Mouse (Mus musculus): ENCODE data around the gene Ints7.

Ints7 gene

DNA sequence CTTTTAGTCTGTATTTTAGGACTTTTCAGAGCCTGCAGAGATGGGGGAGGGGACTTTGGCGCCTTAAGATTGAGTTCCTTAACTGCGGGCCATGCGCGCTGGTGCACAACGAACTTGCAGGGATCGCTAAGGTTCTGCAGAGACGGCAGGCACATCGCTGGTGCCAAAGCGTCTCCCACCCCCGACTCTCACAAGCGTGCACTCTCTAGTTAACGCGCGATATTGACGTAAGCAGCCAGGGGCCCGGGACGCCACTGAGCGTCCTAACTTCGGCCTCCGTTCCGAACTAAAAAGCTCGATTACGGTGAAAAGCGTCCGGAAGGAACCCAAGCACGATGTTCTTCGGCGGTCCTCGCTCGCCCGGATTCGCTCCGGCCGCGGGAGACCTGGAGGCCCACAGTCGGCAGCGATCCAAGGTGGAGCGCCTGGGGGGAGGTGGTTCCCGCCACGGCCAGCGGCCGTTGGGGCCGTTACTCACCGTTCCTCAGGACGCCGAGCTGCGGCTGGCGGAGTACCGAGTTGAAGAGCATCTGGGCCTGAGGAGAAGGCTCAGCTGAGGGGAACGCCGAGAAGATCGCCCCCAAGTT lies 472 bp upstream of the Ints7 start:
- in situ Hi-C loops (cut with MboI; ENCODE audit: low pct_unique_long_range_greater_than_20kb in 1 of 2, low sequenced_read_pairs in 2 of 2, unreplicated experiment in 1 of 2), result loop anchor here in 1 of 2 experiments (25.0 kb wide), 1 partner anchor 237 kb away; the partner anchor contains the start of gene Nek2

DNA sequence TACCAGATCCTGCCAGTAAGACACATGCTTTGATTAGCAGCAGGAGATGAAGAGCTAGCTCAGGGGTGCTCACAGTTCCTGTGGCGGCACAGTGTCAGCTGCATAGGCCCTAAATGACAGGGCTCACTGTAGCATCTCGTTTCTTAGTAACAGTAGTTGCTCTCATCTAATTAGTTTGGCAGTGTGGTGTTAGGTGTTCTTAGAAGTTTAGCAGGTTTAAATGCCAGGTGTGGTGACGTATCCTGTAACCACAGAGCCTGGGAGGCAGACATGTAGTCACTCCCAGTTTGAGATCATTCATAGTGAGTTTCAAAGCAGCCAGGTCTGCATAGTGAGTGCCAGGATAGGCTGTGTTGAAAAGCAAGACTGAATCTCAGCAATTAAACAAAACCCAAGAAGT lies 4.1 kb downstream of the Ints7 start:
- in situ Hi-C loops (cut with MboI; ENCODE audit: low pct_unique_long_range_greater_than_20kb in 1 of 2, low sequenced_read_pairs in 2 of 2, unreplicated experiment in 1 of 2), result loop anchor here in 1 of 2 experiments (25.0 kb wide), 1 partner anchor 233 kb away; the partner anchor contains the start of gene Nek2

DNA sequence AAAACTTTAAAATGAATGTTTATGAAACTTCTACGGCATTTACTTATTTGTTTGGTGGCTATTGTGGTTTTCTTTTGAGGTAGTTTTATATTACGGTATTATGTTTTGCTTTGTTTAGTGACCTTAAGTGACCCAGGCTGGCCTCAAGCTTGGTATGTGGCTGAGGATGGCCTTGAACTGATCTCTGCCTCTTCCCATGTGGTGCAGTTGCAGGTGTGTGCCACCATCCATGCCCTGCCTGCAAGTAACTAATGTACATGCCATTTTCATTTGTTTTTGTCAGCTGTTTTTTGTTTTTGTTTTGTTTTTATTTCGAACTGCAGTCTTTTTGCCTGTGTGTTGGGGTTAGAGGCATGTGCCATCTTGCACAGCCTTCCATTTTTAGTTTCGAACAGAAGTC lies 6.2 kb downstream of the Ints7 start:
- in situ Hi-C loops (cut with MboI; ENCODE audit: low pct_unique_long_range_greater_than_20kb in 1 of 2, low sequenced_read_pairs in 2 of 2, unreplicated experiment in 1 of 2), result loop anchor here in 1 of 2 experiments (25.0 kb wide), 1 partner anchor 231 kb away; the partner anchor contains the start of gene Nek2

DNA sequence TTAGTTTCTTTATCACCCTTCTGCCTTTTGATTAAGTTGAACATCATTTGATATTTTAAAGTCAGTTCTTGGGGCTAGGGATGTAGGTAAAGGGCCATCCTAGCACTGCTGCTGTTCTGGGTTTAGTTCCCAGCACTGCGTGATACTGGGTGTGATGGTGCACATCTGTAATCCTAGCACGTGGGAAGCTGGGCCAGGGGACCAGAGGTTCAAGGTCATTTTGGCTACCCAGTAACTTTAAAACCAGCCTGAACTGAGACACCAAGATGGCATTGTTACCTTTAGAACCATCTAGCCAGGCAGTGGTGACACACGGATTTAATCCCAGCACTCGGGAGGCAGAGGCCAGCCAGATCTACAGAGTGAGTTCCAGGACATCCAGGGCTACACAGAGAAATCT lies 8.4 kb downstream of the Ints7 start:
- in situ Hi-C loops (cut with MboI; ENCODE audit: low pct_unique_long_range_greater_than_20kb in 1 of 2, low sequenced_read_pairs in 2 of 2, unreplicated experiment in 1 of 2), result loop anchor here in 1 of 2 experiments (25.0 kb wide), 1 partner anchor 228 kb away; the partner anchor contains the start of gene Nek2

DNA sequence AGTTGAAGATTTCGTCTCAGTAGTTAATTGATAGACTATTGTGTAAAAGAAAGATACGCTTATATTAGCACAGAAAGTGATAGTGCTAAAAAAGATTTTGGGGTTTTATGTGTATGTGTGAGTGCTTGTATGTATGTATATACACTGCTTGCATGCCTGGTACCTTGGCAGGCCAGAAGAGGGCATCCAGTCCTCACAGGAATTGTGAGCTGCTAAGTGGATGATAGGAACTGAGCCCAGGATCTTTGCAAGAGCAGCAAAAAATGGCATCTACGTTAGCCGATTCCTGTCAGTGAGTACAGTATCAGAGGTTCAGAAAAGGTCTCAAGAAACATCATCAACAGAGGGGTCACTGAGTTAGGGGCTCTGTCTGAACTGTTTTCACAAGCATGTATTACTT lies 9.0 kb downstream of the Ints7 start:
- in situ Hi-C loops (cut with MboI; ENCODE audit: low pct_unique_long_range_greater_than_20kb in 1 of 2, low sequenced_read_pairs in 2 of 2, unreplicated experiment in 1 of 2), result loop anchor here in 1 of 2 experiments (25.0 kb wide), 1 partner anchor 228 kb away; the partner anchor contains the start of gene Nek2

DNA sequence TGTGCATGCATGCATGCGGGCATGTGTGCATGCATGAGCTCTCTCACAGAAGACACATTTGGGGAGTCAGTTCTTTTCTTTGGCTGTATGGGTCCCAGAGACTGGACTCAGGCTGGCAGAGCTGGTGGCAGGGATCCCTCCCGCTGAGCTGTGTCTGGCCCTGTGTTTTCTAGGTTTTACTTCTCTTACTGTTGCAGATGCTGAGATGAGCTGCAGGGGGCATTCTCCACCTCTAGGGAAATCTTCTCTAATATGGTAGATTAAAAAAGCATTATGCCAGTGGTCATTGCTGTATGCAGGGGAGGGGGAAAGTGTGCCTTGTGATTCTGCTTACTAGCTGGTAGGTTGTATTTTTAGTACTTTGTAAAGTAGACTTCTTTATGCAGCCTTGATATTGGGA lies 10.3 kb downstream of the Ints7 start:
- in situ Hi-C loops (cut with MboI; ENCODE audit: low pct_unique_long_range_greater_than_20kb in 1 of 2, low sequenced_read_pairs in 2 of 2, unreplicated experiment in 1 of 2), result loop anchor here in 1 of 2 experiments (25.0 kb wide), 1 partner anchor 227 kb away; the partner anchor contains the start of gene Nek2

DNA sequence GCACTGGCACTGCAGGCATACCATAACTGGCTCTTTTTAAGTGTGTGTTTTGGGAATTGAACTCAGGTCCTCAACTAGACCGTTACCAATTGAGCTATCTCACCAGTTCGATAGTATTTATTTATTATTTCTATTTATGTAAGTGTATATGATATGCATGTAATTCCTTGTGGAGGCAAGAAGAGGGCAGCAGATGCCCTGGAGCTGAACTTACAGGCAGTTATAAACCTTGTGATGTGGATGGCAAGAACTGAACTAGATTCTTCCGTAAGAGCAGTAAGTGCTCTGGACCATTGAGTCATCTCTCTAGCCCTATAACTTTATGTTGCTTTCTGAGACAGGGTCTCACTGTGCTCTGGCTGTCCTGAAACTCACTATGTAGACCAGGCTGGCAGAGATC lies 11.6 kb downstream of the Ints7 start:
- in situ Hi-C loops (cut with MboI; ENCODE audit: low pct_unique_long_range_greater_than_20kb in 1 of 2, low sequenced_read_pairs in 2 of 2, unreplicated experiment in 1 of 2), result loop anchor here in 1 of 2 experiments (25.0 kb wide), 1 partner anchor 225 kb away; the partner anchor contains the start of gene Nek2

DNA sequence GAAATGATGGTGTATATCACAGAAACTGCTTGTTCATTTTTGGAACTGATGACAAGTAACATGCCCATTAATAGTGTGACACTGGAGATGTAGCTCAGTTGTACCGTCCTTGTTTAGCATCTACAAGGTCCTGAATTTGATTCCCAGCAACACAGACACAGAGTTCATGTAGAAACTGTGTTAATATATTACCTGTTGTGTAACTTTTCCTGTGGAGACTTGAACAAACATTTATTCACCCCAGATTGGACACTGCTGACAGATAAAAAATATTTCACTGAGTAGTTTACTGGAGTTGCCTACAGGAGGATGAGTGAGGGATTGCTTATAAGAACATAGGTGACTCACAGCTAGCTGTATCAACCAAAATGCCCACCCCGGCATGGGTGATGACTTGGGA lies 13.3 kb downstream of the Ints7 start:
- in situ Hi-C loops (cut with MboI; ENCODE audit: low pct_unique_long_range_greater_than_20kb in 1 of 2, low sequenced_read_pairs in 2 of 2, unreplicated experiment in 1 of 2), result loop anchor here in 1 of 2 experiments (25.0 kb wide), 1 partner anchor 224 kb away; the partner anchor contains the start of gene Nek2

DNA sequence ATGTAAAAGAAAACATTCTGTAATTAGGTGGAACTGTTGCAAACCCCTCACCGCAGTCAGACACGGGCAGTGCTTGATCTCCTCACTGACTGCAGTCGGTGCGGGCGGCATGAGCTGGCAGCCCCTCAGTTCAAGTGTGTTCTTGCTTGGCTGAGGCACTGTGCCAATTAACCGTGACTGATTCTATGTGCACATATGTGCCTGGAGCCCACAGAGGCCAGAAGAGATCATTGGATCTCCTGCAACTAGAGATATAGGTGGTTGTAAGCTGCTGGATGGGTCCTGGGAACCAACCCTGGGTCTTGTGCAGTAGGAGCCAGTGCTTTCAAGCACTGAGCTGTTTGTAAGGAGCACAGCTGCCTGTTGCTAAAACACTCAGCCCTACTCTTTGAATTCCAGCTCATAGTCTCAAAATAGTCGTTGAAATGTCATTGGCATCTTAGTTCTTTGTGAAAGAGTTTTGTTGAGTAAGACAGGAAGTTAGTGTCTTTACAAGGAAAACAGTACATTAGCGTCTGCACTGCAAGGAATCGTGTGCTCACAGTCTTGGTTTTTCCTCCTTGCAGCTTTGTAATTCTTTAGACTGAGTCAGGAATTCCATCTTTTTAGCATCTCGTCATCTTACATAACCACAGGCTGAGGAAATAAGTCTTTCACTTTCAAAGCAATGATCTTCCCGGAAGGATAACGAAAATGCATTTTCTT lies 16.7 kb downstream of the Ints7 start:
- in situ Hi-C loops (cut with MboI; ENCODE audit: low pct_unique_long_range_greater_than_20kb in 1 of 2, low sequenced_read_pairs in 2 of 2, unreplicated experiment in 1 of 2), result loop anchor here in 1 of 2 experiments (25.0 kb wide), 1 partner anchor 220 kb away; the partner anchor contains the start of gene Nek2

DNA sequence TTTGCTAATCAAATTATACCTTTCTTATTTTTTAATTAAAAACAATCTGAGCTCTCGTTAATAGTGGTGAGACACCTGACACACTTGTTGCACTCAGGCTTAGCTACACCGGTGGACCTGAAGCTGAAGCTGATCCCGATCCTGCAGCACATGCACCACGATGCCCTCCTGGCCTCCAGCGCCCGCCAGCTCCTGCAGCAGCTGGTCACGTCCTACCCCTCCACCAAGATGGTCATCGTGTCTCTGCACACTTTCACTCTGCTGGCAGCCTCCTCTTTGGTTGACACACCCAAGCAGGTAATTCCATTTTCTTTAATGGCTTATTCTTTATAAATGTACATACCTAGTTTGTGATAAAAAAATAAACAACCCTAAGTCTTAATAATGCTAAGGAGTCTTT lies 20.6 kb downstream of the Ints7 start:
- in situ Hi-C loops (cut with MboI; ENCODE audit: low pct_unique_long_range_greater_than_20kb in 1 of 2, low sequenced_read_pairs in 2 of 2, unreplicated experiment in 1 of 2), result loop anchor here in 1 of 2 experiments (25.0 kb wide), 1 partner anchor 216 kb away; the partner anchor contains the start of gene Nek2

DNA sequence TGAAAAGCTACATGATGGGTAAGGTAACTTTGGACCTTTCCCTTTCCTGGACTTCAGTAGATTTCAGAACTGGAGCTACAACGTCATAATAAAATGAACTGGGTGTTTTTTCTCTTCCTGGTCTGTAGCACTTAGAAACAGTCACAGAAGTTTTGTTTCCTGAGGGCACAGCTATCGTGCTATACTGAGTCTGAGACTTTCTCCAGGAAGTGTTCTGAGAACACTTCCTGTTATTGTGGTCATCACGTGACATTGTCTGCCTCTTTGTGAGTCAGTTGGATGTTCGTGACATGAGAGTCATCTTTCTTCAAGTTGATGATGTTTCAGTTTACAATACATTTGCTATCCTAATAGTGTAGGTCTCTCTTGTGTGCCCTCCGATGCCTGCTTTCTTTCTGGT lies 23.8 kb downstream of the Ints7 start:
- in situ Hi-C loops (cut with MboI; ENCODE audit: low pct_unique_long_range_greater_than_20kb in 1 of 2, low sequenced_read_pairs in 2 of 2, unreplicated experiment in 1 of 2), result loop anchor here in 1 of 2 experiments (25.0 kb wide), 1 partner anchor 213 kb away; the partner anchor contains the start of gene Nek2

DNA sequence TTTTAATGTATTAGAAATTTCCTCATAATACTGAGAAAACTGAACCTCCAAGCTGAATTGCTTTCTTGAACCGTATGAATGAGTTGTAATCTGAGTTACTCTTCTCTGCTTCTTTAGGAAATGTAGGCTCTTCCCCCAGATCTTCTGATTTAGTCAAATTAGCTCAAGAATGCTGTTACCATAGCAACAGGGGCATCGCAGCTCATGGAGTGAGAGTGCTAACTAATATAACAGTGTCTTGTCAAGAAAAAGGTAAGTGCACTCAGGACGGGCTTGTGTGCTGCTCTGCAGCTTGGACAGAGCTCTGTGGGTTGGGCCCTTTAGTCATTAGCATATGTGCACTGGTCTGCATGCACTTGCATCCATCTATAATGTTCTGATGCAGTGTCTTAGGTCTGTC lies 29.3 kb downstream of the Ints7 start:
- in situ Hi-C loops (cut with MboI; ENCODE audit: low pct_unique_long_range_greater_than_20kb in 1 of 2, low sequenced_read_pairs in 2 of 2, unreplicated experiment in 1 of 2), result loop anchor here in 1 of 2 experiments (25.0 kb wide), 1 partner anchor 208 kb away; the partner anchor contains the start of gene Nek2

DNA sequence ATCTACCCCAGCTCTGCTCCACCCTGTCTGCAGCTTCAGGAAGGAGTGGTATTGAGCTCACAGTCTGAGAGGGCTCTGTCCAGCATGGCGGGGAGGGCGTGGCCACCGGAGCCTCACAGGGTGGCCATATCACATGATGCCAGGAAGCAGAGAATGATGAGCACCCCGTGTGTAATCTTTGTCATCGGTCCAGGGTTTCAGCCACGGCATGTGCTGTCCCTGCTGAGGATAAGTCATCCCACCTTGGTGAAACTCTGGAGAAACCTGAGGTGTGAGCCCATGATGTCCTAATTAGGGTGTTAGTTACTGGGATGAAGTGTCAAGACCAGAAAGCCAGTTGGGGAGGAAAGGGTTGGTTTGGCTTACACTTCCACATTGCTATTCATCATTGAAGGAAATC lies 33.6 kb downstream of the Ints7 start:
- in situ Hi-C loops (cut with MboI; ENCODE audit: low pct_unique_long_range_greater_than_20kb in 1 of 2, low sequenced_read_pairs in 2 of 2, unreplicated experiment in 1 of 2), result loop anchor here in 1 of 2 experiments (25.0 kb wide), 1 partner anchor 203 kb away; the partner anchor contains the start of gene Nek2

DNA sequence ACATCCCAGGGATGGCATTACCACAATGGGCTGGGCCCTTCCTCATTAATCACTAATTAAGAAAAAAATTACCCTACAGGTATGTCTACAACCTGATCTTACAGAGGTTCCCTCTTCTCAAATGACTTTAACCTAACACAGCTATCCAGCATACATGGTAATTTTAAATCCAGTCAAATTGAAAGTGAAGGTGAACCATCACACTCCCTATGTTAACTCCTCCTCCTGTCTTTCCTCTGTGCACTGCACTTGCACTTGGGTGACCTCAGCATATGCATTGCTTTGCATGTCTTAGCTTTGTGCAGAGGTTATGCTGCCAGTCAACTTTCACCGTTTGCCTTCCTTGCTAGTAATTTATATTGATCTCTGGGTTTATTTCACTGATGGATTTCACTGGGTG lies 34.1 kb downstream of the Ints7 start:
- in situ Hi-C loops (cut with MboI; ENCODE audit: low pct_unique_long_range_greater_than_20kb in 1 of 2, low sequenced_read_pairs in 2 of 2, unreplicated experiment in 1 of 2), result loop anchor here in 1 of 2 experiments (25.0 kb wide), 1 partner anchor 203 kb away; the partner anchor contains the start of gene Nek2

DNA sequence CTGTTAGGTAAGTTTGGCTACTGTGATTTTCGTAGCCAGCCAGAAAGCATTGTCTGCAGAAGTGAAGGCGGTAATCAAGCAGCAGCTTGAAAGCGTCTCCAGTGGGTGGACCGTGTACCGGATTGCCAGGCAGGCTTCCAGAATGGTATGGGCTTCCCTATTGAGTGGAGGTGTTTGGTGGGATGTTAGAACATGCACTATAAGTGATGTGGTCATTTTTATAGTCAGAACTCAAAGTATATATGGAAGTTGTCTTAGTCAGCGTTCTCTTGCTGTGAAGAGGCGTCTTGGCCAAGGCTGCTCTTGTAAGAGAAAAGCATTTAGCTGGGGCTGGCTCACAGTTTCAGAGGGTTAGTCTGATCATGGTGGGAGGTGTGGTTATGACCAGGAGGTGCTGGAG lies 34.9 kb downstream of the Ints7 start:
- in situ Hi-C loops (cut with MboI; ENCODE audit: low pct_unique_long_range_greater_than_20kb in 1 of 2, low sequenced_read_pairs in 2 of 2, unreplicated experiment in 1 of 2), result loop anchor here in 1 of 2 experiments (25.0 kb wide), 1 partner anchor 202 kb away; the partner anchor contains the start of gene Nek2

DNA sequence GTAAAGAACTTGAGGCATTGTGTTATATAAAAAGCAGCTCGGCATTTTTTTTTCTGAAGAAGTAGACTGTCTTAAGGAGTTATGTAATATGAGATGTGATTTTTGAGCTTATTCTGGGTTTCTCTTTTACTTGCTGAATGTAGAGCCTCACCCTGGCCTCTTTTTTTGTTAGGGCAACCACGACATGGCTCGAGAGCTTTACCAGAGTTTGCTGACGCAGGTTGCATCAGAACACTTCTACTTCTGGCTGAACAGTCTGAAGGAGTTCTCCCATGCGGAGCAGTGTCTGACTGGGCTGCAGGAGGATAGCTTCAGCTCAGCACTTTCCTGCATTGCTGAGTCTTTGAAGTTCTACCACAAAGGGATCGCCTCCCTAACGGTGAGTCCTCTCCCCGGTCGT lies 36.2 kb downstream of the Ints7 start:
- in situ Hi-C loops (cut with MboI; ENCODE audit: low pct_unique_long_range_greater_than_20kb in 1 of 2, low sequenced_read_pairs in 2 of 2, unreplicated experiment in 1 of 2), result loop anchor here in 1 of 2 experiments (25.0 kb wide), 1 partner anchor 201 kb away; the partner anchor contains the start of gene Nek2

DNA sequence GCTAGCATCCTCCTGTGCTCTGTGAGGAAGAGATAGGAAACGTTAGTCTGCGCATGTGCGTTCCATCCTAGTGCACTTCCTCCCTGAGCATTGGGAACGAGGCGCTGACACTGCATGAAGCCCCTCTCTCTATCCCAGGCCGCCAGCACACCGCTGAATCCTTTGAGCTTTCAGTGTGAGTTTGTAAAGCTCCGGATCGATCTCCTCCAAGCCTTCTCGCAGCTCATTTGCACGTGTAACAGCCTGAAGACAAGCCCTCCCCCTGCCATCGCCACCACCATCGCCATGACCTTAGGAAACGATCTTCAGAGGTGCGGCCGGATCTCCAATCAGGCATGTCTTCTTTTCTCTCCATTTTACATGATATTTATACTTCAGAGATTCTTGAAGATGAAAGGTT lies 37.4 kb downstream of the Ints7 start:
- in situ Hi-C loops (cut with MboI; ENCODE audit: low pct_unique_long_range_greater_than_20kb in 1 of 2, low sequenced_read_pairs in 2 of 2, unreplicated experiment in 1 of 2), result loop anchor here in 1 of 2 experiments (25.0 kb wide), 1 partner anchor 199 kb away; the partner anchor contains the start of gene Nek2

DNA sequence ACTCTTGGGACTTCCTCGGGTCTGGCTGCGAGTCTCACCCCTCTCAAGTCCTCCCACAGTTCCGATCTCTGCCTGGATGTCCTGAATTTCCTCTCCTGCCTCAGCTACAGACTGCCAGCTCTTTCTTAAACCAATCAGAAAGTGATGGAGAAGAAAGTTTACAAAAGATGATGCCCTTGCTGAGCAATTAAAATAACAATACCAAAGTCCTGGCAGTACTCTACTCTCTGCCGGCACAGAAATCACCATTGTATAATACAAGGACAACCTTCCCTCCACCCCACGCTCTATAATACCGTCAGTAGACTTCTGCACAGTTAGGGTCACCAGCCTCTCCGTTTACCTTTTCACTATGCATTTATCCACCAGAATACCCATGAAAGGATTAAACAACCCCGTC lies 40.8 kb downstream of the Ints7 start:
- in situ Hi-C loops (cut with MboI; ENCODE audit: low pct_unique_long_range_greater_than_20kb in 1 of 2, low sequenced_read_pairs in 2 of 2, unreplicated experiment in 1 of 2), result loop anchor here in 1 of 2 experiments (25.0 kb wide), 1 partner anchor 196 kb away; the partner anchor contains the start of gene Nek2

DNA sequence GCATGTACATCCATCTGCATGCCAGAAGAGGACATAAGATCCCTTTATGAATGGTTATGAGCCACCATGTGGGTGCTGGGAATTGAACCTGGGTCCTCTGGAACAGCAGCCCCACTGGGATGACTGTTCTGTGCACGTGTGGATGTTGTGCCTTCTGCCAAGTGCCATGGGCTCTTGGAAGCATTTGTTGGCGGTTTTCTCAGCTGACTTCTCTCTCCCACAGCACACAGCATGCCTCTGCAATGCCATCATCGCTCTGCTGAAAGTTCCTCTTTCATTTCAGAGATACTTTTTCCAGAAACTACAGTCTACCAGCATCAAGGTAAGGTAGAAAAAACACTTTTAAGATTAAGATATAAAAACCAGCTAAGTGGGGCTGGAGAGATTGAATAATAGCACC lies 42.2 kb downstream of the Ints7 start:
- in situ Hi-C loops (cut with MboI; ENCODE audit: low pct_unique_long_range_greater_than_20kb in 1 of 2, low sequenced_read_pairs in 2 of 2, unreplicated experiment in 1 of 2), result loop anchor here in 1 of 2 experiments (25.0 kb wide), 1 partner anchor 195 kb away; the partner anchor contains the start of gene Nek2
